Mouse (Mus musculus) embryonic facial prominence, embryonic 14.5 days (tissue): Measurements from ENCODE around the gene Wdr4. TPM values are rescaled to one million over a fixed set of nuclear protein-coding genes. Genes with fewer than 3 reads are reported as not detected.
A peak's percentile ranks its signal among the peaks of the same experiment; 100 is the strongest.

Source experiments
- ATAC-seq: fragments of 200-750 bp; cut with Nextera tagmentation; 2 replicates; pipeline ENCODE4 v1.8.0; 2017; ENCODE audit warnings: low read depth, moderate number of reproducible peaks, moderate TSS enrichment
- DNase-seq: peaks from one replicate; pipeline ENCODE4 v3.0.0-alpha.2; 2015; ENCODE audit warnings: low spot score
- H3K27ac ChIP-seq: fragments of 300-500 bp; sonication (generic); replicated peaks from 2 replicates; pipeline ENCODE4 v1.5.1; 2014; ENCODE audit warnings: low read depth, mild to moderate bottlenecking, low read length, moderate library complexity
- H3K27me3 ChIP-seq: fragments of 300-500 bp; sonication (generic); replicated peaks from 2 replicates; pipeline ENCODE4 v1.6.1; 2014; ENCODE audit warnings: low read length; ENCODE audit not compliant: control insufficient read depth, insufficient read depth
- H3K36me3 ChIP-seq: fragments of 300-500 bp; sonication (generic); 2 replicates; pipeline ENCODE4 v1.6.1; 2014; ENCODE audit warnings: low read length, mixed read lengths; ENCODE audit not compliant: control insufficient read depth, insufficient read depth
- H3K4me1 ChIP-seq: fragments of 300-500 bp; sonication (generic); 2 replicates; pipeline ENCODE4 v1.6.1; 2014; ENCODE audit warnings: antibody characterized with exemption, low read length; ENCODE audit not compliant: control insufficient read depth, insufficient read depth
- H3K4me2 ChIP-seq: fragments of 300-500 bp; sonication (generic); 2 replicates; pipeline ENCODE4 v1.6.1; 2014; ENCODE audit warnings: low read depth, mild to moderate bottlenecking, low read length, moderate library complexity, mixed read lengths
- H3K4me3 ChIP-seq: fragments of 300-500 bp; sonication (generic); 2 replicates; pipeline ENCODE4 v1.5.1; 2014; ENCODE audit warnings: low read depth, mild to moderate bottlenecking, low read length
- H3K9ac ChIP-seq: fragments of 300-500 bp; sonication (generic); 2 replicates; pipeline ENCODE4 v1.6.1; 2014; ENCODE audit warnings: low read depth, mild to moderate bottlenecking, low read length, moderate library complexity, mixed read lengths
- H3K9me3 ChIP-seq: fragments of 300-500 bp; sonication (generic); 2 replicates; pipeline ENCODE4 v1.6.1; 2016; ENCODE audit warnings: low read length; ENCODE audit not compliant: control insufficient read depth
- WGBS: fragments of 180-500 bp; shearing (Covaris S2); extraction: QIAGEN DNeasy Blood & Tissue Kit; methylation state at CpG from one replicate; pipeline ENCODE4 v1.1.7; 2014; 5-methylcytosine and 5-hydroxymethylcytosine counted together
- polyA plus RNA-seq: library from polyadenylated mRNA; unstranded; fragments of >200 nt; fragmentation: Nextera tagmentation; extraction: Ambion mirVana; gene quantifications from 2 replicates; pipeline ENCODE4 v1.2.1, GENCODE M21; 2014

The Wdr4 gene
- polyA plus RNA-seq, 1 experiment from 2014 or later: 29.3 TPM

DNA sequence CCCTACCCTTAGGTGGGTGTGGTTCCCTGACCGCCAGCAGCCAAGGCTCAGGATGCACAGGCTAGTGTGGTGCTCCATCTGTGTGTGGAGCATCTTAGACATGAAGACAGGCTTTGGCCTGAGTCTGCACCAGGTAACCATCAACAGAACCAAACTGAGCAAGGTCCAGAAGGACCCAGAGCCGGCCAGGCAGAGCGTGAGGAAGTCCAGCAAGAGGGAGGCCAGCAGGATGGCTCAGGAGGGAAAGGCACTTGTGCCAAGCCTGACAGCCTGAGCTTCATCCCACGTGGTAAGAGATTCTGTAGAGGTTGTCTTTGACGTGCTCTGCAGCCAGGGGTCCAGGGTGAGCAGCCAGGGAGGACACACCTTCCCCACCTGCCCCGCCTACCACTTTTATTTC lies 22.1 kb downstream of the Wdr4 start:
- Histone ChIP-seq H3K27me3 (no peaks in the 10 kb centered on the region), H3K27ac (no peak overlapping the region), H3K4me3 (no peak overlapping the region), H3K9me3 (no peaks in the 10 kb centered on the region), H3K9ac (no peak overlapping the region), H3K4me1 (no peaks in the 10 kb centered on the region), H3K4me2 (no peak overlapping the region), H3K36me3 (peaks cover 65% of the 10 kb centered on the region)
- DNase-seq (no peak), ATAC-seq (no peak)
- 86% methylated on average over 6 of the region's 6 CpGs for whole genome bisulfite sequencing

DNA sequence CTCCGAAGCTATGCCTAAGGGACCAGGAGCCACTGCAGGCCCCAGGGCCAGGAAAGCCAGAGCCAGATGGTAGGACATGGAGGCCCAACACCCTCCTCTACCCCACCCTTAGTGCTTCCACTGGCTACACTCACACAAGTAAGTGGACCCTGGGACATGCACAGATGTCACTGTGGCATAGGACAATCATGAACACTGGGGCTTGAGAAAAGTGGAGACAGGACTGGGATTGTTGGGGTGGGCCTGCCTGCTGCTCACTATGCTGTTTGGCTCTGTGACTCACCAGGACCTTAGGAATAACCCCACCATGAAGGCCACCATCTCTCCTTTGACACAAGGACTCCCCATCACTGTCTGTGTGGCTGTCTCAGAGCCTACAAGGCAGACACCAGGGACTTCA lies 24.8 kb downstream of the Wdr4 start:
- WGBS: 83% methylated on average over 1 of the region's 1 CpGs
- ATAC-seq: no peak
- H3K27ac ChIP-seq: no peak overlapping the region
- H3K36me3 ChIP-seq: peaks cover 44% of the 10 kb centered on the region
- no peak overlapping the region for H3K4me2 ChIP-seq
- no peak for DNase-seq
- no peaks in the 10 kb centered on the region for H3K4me1 ChIP-seq
- no peak overlapping the region for H3K9ac ChIP-seq
- H3K27me3 ChIP-seq: no peaks in the 10 kb centered on the region
- no peaks in the 10 kb centered on the region for H3K9me3 ChIP-seq
- no peak overlapping the region for H3K4me3 ChIP-seq

DNA sequence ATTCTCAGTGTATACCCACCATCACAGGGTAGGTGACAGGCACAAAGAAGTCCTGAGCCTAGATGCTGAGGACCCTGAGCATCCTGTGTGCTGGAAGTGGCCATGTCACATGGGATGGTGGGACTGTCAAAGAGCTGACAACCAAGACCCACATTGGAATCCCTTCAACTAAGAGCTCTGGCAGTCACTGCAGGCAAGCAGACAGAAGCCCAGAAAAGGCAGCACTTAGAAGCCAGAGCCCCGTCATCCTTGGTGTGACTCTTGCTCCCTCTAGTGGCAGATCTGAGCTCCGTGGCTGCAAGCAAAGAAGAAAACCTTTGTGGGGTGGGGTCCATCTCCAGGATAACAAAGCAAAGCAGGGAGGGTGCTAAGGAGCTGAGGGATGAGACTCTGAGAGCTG lies 27.4 kb downstream of the Wdr4 start:
- WGBS: 0% methylated on average over 2 of the region's 2 CpGs
- H3K36me3 ChIP-seq: peaks cover 20% of the 10 kb centered on the region
- no peak overlapping the region for H3K4me3 ChIP-seq
- no peak overlapping the region for H3K9ac ChIP-seq
- peak; percentile 48; the same call in 1 of the 2 replicates for ATAC-seq
- DNase-seq: peak; percentile 92
- no peaks in the 10 kb centered on the region for H3K27me3 ChIP-seq
- no peaks in the 10 kb centered on the region for H3K4me1 ChIP-seq
- H3K9me3 ChIP-seq: no peaks in the 10 kb centered on the region
- no peak overlapping the region for H3K4me2 ChIP-seq
- no peak overlapping the region for H3K27ac ChIP-seq

DNA sequence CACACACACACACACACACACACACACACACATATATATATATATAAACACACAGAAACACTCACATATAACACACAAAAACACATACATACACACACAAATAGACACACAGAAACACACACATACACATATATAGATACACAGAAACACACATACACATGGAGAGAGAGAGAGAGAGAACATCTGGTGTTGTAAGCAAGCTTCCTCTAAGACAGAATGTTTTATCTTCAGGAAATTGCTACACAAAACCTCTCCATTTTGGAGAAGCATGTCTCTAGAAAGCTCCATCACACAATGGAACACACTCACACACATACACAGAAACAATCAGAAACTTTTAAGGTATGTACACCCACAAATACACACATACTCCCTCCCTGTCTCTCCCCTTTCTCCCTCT lies 28.4 kb downstream of the Wdr4 start:
- no peak for ATAC-seq

DNA sequence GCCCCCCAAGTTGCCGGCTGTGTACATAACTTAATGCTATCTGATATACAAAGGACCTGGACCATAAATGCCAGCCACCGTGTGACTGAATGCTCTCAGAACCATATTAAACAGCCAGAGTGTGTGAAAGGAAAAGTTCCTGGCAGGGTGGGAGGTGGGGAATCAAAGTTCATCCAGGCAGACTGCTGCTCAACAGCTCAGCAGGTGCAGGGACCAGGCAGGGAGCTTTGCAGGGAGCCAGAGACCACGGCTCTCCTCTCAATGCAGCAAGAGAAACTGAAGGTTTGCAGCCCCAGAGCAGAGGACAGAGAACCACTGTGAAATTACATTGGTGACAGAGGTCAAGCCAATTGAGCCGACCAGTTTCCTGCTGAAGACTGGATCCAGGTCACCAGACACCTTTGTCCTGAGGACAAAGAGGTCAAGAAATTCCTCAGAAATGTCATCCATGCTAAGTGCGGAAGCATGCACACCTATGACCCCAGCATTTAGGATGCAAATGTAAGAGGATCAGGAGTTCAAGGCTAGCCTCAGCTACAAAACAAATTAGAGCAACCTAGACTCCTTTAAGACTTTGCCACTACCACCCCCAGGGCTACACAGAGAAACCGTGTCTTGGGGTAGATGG lies 32.2 kb downstream of the Wdr4 start:
- 28% methylated on average over 6 of the region's 6 CpGs for WGBS
- H3K9me3 ChIP-seq: no peaks in the 10 kb centered on the region
- no peak overlapping the region for H3K27ac ChIP-seq
- no peaks in the 10 kb centered on the region for H3K27me3 ChIP-seq
- DNase-seq (no peak), ATAC-seq (no peak)
- no peaks in the 10 kb centered on the region for H3K36me3 ChIP-seq
- no peak overlapping the region for H3K9ac ChIP-seq
- no peak overlapping the region for H3K4me3 ChIP-seq
- no peak overlapping the region for H3K4me2 ChIP-seq
- H3K4me1 ChIP-seq: no peaks in the 10 kb centered on the region

More for the DNA sequence above, 28.4 kb downstream of the Wdr4 start:
- no peaks in the 10 kb centered on the region for H3K9me3 ChIP-seq
- H3K4me1 ChIP-seq: no peaks in the 10 kb centered on the region
- no peaks in the 10 kb centered on the region for H3K27me3 ChIP-seq
- DNase-seq: no peak
- H3K9ac ChIP-seq: no peak overlapping the region
- no peak overlapping the region for H3K4me2 ChIP-seq
- H3K4me3 ChIP-seq: no peak overlapping the region
- H3K27ac ChIP-seq: no peak overlapping the region
- peaks cover 11% of the 10 kb centered on the region for H3K36me3 ChIP-seq

DNA sequence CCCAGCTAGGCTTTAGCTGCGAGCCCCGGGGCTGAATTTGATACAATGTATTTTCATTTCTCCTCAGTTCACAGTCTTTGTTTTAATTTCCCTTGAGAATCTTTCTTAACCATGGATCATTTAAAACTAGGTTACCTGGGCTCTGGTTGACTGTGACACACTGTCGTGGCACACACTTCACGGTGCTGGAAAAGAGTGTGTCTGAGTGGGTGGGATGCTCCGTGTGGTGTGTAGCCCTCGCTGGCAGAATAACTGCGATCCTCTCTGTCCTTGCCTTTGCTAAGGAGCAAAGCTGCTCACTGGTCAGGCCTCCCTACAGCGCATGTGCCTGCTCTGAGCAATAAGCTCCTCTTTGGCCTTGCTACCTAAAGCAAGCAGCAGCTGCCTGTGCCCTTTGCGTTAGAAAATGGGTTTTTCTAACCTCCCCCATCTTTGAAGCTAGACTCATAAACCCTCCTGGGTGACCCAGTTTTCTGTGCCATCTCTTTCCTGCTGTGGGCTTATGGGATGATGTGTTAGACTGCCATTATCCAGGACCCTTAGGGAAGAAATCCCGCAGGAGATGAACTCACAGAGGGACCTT lies 33.1 kb downstream of the Wdr4 start:
- no peaks in the 10 kb centered on the region for H3K27me3 ChIP-seq
- no peak for DNase-seq
- no peaks in the 10 kb centered on the region for H3K36me3 ChIP-seq
- H3K4me3 ChIP-seq: no peak overlapping the region
- WGBS: 66% methylated on average over 10 of the region's 10 CpGs
- H3K4me1 ChIP-seq: peaks cover 5% of the 10 kb centered on the region; the same call in 1 of the 2 replicates
- H3K27ac ChIP-seq: no peak overlapping the region
- ATAC-seq: no peak
- no peak overlapping the region for H3K4me2 ChIP-seq
- no peaks in the 10 kb centered on the region for H3K9me3 ChIP-seq
- H3K9ac ChIP-seq: no peak overlapping the region

DNA sequence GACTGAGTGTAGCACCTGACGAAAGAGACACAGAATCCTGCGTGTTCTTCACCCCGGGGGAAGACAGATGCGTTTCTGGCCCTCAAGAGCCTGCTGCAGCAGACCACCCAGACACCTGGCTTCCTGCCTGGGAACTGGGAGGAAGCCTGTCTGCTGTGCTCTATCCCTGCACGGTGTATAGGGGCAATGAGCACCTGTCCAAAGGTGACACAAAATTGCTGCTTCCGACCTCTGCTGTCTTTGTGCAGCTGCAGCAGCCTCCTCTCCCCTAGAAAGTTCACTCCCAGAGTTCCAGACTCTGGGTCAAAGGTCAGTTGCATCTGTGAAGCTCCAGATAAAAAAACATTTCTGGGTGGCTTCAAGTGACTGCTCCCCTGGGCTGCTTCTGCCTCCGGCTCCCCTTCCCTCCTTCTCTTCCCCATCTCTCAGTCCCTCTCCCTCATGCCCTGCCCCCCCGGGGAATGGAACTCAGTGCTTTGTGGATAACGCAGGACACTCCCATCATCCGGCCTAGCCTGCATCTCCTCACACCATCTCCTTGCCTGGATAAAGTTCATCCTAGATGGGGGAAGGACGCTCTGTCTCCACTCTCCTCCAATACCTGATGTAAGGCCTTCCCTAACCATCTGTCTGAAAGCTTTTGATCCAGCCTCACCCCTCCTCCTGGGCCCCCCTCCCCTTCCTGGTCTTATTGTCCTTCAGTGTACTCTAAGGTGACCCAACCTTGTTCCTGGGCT lies 40.5 kb downstream of the Wdr4 start:
- no peak for ATAC-seq
- Histone ChIP-seq H3K9me3 (no peaks in the 10 kb centered on the region), H3K4me3 (no peak overlapping the region), H3K9ac (no peak overlapping the region), H3K27ac (no peak overlapping the region), H3K27me3 (no peaks in the 10 kb centered on the region), H3K4me1 (peaks cover 5% of the 10 kb centered on the region; the same call in 1 of the 2 replicates), H3K36me3 (0 out of 2 replicates have a peak, but pooled peaks cover 3% of the 10 kb centered on the region), H3K4me2 (no peak overlapping the region)
- no peak for DNase-seq
- WGBS: 32% methylated on average over 11 of the region's 11 CpGs

DNA sequence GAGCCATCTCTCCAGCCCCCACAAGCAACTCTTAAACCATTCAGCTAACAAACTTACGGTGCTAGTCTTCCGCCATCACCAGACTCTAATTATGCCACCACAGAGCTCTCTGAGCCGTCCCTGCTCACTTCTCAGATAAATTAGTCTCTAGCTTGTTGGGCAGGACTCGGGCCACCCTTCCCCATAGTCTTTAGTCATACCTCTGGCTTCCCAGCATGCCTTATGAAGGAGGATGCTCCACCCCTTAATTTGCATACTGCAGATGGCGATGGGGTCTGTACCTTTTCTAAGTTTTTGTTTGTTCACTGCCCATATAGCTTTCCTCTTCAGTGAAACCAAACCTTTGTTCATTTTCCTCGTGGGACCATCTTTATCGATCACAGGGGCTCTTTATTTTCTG lies 41.2 kb downstream of the Wdr4 start:
- Histone ChIP-seq H3K9ac (no peak overlapping the region), H3K36me3 (peaks cover 3% of the 10 kb centered on the region; the same call in 1 of the 2 replicates), H3K4me2 (no peak overlapping the region), H3K9me3 (no peaks in the 10 kb centered on the region), H3K27ac (no peak overlapping the region), H3K4me1 (peaks cover 5% of the 10 kb centered on the region; the same call in 1 of the 2 replicates), H3K4me3 (no peak overlapping the region), H3K27me3 (no peaks in the 10 kb centered on the region)
- no peak for ATAC-seq
- 66% methylated on average over 7 of the region's 7 CpGs for WGBS
- DNase-seq: no peak
